Mouse (Mus musculus) spleen, adult 2 months (tissue): Measurements from ENCODE around the gene Arhgap9.

Source experiments
- CTCF ChIP-seq: fragments of 200-500 bp; IDR thresholded peaks from 2 replicates; pipeline ENCODE4 v1.5.1; 2011; ENCODE audit warnings: mild to moderate bottlenecking, inconsistent platforms; ENCODE audit not compliant: insufficient read depth, insufficient read length, insufficient replicate concordance; ENCODE audit errors: extremely low read depth
- POLR2A ChIP-seq: fragments of 200-500 bp; IDR thresholded peaks from 2 replicates; pipeline ENCODE4 v1.6.1; 2011; ENCODE audit warnings: low read depth, low read length, inconsistent platforms

- TF ChIP-seq CTCF (no peak), POLR2A (no peak)
Observed at GRCm38 (mm10) chr10:127285644-127286043, 36.1 kb upstream of the Arhgap9 start.
